Mouse (Mus musculus): ENCODE data around the gene Ccdc172. TPM values are rescaled to one million over a fixed set of nuclear protein-coding genes. Genes with fewer than 3 reads are reported as not detected.
A peak's percentile ranks its signal among the peaks of the same experiment; 100 is the strongest.

Gene Ccdc172
- not detected in 2 replicates for polyA plus RNA-seq (2015; fragmentation: Nextera tagmentation; extraction: Ambion mirVana)

DNA sequence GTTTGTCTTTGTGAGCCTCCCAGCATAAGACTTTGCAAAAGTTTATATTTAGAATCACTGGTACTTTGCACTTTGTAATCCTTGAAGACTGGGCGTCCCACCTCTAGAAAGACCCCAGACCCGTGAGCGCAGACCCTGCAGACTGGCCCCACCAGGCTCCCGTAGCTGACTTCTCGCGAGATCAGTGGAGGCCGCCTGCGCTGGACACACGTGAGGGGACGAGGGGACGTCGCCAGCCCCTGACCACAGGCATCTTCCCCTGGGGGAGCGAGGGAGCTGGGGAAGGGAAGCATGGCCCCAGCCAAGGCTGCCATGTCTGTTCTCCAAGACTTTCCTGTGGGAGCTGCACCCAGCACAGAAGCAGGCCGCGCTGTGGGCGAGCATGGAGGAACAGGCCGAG, at the start of gene Ccdc172:
Ccdc172 (plus strand) TSS at position 176 of the 400 bp plus-strand sequence.
- WGBS, result 89% methylated on average over 17 of the region's 17 CpGs
- no peak within 1 kb of the TSS for H3K9ac ChIP-seq

DNA sequence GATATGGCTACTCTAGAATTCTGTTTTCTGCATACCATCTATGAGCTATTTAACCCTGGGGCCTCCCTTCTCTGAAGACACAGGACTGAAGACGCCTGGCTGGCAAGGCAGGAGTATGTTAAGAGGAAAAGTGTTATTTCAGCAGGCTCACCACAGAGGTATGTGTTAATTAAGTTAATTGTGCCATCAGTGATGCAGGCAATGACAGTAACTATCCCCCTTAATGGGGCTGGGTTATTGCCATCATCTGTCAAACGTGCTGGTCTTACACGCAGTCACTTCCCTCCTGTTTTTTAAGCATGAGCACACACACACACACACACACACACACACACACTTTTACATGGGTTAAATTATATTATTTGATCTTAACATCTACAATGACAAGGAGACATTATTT, 48.0 kb upstream of the Ccdc172 start:
- no peak overlapping the region for H3K4me3 ChIP-seq
- WGBS, result 40% methylated on average over 3 of the region's 3 CpGs

More for the DNA sequence above, at the start of gene Ccdc172:
- Histone ChIP-seq H3K27ac (no peak within 1 kb of the TSS; the same call in 1 of the 2 replicates), H3K4me1 (no peaks in the 10 kb centered on the region), H3K4me3 (no peak within 1 kb of the TSS), H3K36me3 (ENCODE audit: poor library complexity, severe bottlenecking) (no peaks in the 10 kb centered on the region), H3K9me3 (replicated peaks) (no peaks in the 10 kb centered on the region), H3K4me2 (no peak within 1 kb of the TSS), H3K27me3 (no peaks in the 10 kb centered on the region)
- ATAC-seq, result no peak

DNA sequence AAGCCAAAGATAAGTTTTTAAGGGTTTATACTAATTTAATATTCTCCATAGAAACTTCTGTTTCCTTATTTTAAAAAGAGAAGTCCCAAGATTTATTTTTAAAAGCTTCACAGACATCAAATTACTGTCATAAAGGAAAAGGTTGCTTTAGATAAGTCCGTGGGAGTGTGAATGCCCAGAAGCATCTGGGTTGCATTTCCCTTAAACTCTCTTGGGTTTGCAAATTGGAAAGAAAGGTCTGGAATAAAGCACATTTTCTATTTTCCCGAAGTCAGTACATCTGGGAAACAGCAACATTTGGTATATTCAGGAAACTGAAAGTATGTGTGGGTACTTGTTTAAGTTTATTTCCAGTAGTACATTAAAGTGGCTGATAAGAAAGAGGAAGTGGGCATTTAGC, 43.5 kb upstream of the Ccdc172 start:
- H3K4me3 ChIP-seq, result no peak overlapping the region
- peaks cover 6% of the 10 kb centered on the region; the same call in 1 of the 2 replicates for H3K27me3 ChIP-seq
- ATAC-seq, result no peak
- H3K36me3 ChIP-seq (ENCODE audit: poor library complexity, severe bottlenecking), result no peaks in the 10 kb centered on the region
- peaks cover 9% of the 10 kb centered on the region for H3K4me1 ChIP-seq
- H3K9ac ChIP-seq, result no peak overlapping the region
- 70% methylated on average over 2 of the region's 2 CpGs for WGBS
- H3K4me2 ChIP-seq, result no peak overlapping the region
- H3K9me3 ChIP-seq (replicated peaks), result no peaks in the 10 kb centered on the region; the same call in 1 of the 2 replicates
- no peak overlapping the region for H3K27ac ChIP-seq

More for the DNA sequence above, 48.0 kb upstream of the Ccdc172 start:
- H3K27me3 ChIP-seq, result peaks cover 16% of the 10 kb centered on the region
- H3K4me2 ChIP-seq, result no peak overlapping the region
- H3K36me3 ChIP-seq (ENCODE audit: poor library complexity, severe bottlenecking), result no peaks in the 10 kb centered on the region
- no peak for ATAC-seq
- H3K9me3 ChIP-seq (replicated peaks), result no peaks in the 10 kb centered on the region; the same call in 1 of the 2 replicates
- no peak overlapping the region for H3K27ac ChIP-seq
- H3K9ac ChIP-seq, result no peak overlapping the region
- peaks cover 21% of the 10 kb centered on the region for H3K4me1 ChIP-seq

DNA sequence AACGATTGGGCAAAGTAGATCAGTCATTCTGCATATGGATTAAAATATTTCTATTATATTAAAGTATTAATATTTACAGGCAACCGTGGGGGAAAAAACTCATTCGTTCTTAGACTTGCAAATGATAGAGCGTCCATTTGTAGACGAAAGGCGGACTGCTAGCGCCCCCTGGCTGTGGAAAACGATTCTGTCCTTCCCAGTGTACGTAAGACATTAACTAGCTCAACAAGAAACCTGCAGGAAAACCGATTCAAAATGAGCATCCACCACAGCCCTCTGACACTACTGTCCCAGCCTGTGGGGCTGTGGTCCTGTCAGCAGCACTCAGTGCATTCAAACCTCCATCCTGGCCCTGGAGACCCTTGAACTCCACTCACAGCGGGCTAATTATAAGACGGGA, 42.4 kb upstream of the Ccdc172 start:
- Histone ChIP-seq H3K27ac (no peak overlapping the region), H3K9me3 (replicated peaks) (no peaks in the 10 kb centered on the region; the same call in 1 of the 2 replicates), H3K27me3 (peaks cover 6% of the 10 kb centered on the region; the same call in 1 of the 2 replicates), H3K4me1 (peaks cover 4% of the 10 kb centered on the region; the same call in 1 of the 2 replicates), H3K4me2 (no peak overlapping the region), H3K4me3 (no peak overlapping the region), H3K36me3 (ENCODE audit: poor library complexity, severe bottlenecking) (no peaks in the 10 kb centered on the region), H3K9ac (no peak overlapping the region)
- peak; percentile 72 for ATAC-seq
- WGBS, result 11% methylated on average over 12 of the region's 12 CpGs

DNA sequence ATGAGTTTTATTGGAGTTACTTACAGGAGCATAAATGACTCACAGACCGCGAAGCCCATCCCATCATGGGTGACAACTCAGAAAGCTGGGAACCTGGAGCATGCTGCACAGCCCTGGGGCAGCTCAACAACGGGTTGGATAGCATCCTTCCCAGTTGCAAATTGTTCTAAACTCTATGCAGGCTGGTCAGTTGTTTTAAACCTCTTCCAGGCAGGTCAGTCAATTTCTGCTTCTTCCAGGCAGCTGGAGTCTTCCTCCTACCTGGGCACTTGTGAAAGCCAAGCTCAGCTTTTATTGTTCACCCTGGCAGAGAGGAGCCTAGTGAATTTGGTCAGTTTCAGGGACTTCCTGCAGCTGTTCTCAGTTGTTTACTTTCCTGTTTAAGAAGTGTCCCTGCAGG, 37.5 kb upstream of the Ccdc172 start:
- Histone ChIP-seq H3K4me1 (no peaks in the 10 kb centered on the region), H3K36me3 (ENCODE audit: poor library complexity, severe bottlenecking) (no peaks in the 10 kb centered on the region), H3K4me3 (no peak overlapping the region), H3K4me2 (no peak overlapping the region), H3K27me3 (no peaks in the 10 kb centered on the region), H3K9ac (no peak overlapping the region), H3K27ac (no peak overlapping the region), H3K9me3 (replicated peaks) (no peaks in the 10 kb centered on the region)
- no peak for ATAC-seq
- WGBS, result 91% methylated on average over 3 of the region's 3 CpGs

DNA sequence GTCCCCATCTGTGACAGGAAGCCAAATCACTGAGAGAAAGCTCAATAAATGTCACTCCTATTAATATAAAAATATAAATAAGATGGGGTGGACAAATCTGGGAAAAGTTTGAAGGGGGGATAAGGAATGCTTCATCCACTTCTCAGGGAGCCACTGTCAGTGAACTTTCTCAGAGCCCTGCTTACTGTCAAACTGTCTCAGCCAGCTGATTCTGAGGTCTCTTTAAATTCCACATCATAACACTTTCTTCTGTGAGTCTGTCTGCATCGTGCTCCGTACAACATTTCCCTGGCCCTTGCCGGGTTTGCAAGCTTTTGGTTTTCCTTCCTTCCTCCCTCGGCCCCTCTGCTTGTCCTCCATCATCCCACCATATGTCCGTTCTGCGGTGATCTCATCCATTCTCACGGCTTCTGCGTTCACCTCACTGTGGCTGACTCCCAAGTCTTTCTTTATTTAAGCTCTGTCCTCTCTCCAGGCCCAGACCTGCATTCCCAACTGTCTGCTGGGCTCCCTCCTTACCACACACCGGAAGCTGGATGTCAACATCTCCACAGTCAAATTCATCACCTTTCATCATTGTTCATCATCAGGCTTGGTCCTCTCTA, 29.3 kb upstream of the Ccdc172 start:
- no peak overlapping the region for H3K4me2 ChIP-seq
- H3K4me3 ChIP-seq, result no peak overlapping the region
- H3K36me3 ChIP-seq (ENCODE audit: poor library complexity, severe bottlenecking), result no peaks in the 10 kb centered on the region
- H3K27me3 ChIP-seq, result no peaks in the 10 kb centered on the region
- ATAC-seq, result no peak
- WGBS, result 79% methylated on average over 9 of the region's 9 CpGs
- no peaks in the 10 kb centered on the region for H3K4me1 ChIP-seq
- H3K9ac ChIP-seq, result no peak overlapping the region
- no peak overlapping the region for H3K27ac ChIP-seq
- H3K9me3 ChIP-seq (replicated peaks), result no peaks in the 10 kb centered on the region; the same call in 1 of the 2 replicates

DNA sequence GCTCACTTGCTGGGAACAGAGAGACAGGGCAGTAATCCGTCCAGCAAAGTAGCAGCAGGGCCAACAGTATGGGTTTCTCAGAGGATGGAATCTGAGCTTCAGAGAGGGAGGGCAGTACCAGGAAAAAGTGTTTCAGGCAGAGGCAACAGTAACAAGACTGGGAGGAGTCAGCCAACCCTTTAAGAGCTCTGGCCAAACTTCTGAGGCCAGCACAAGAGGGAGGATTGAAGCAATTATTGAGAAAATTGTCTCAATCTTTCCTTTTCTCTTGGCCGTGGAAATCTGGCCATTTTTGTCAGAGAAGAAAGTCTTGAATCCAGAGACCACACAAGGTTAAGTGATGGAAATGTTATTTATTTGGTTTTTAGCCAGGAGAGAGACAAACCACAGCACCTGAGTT, 25.1 kb upstream of the Ccdc172 start:
- H3K4me2 ChIP-seq, result no peak overlapping the region
- no peaks in the 10 kb centered on the region for H3K36me3 ChIP-seq (ENCODE audit: poor library complexity, severe bottlenecking)
- WGBS, result 43% methylated on average over 2 of the region's 2 CpGs
- H3K9ac ChIP-seq, result no peak overlapping the region
- no peak overlapping the region for H3K27ac ChIP-seq
- no peaks in the 10 kb centered on the region for H3K4me1 ChIP-seq
- ATAC-seq, result no peak
- no peak overlapping the region for H3K4me3 ChIP-seq
- H3K9me3 ChIP-seq (replicated peaks), result no peaks in the 10 kb centered on the region
- no peaks in the 10 kb centered on the region for H3K27me3 ChIP-seq

DNA sequence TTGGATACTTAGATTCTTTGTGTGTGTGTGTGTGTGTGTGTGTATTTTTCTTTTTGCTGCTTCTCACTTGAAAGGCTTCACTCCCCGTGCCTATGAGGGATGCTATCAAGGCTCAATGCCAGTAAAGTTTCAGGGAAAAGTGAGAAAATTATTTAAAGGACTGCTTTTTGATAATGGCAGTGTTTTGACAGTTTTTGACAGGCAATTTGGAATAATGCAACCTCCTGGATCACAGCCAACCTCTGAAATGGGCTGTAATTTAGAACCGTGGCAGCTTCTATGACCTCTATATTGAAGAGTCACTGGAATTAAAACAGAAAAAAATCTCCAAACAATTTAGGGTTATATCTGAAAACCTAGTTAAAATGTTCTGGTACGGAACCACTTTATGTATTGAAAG, 14.7 kb upstream of the Ccdc172 start:
- no peak overlapping the region for H3K4me3 ChIP-seq
- H3K4me1 ChIP-seq, result peaks cover 31% of the 10 kb centered on the region
- H3K9ac ChIP-seq, result no peak overlapping the region
- H3K27me3 ChIP-seq, result no peaks in the 10 kb centered on the region
- H3K36me3 ChIP-seq (ENCODE audit: poor library complexity, severe bottlenecking), result no peaks in the 10 kb centered on the region
- H3K4me2 ChIP-seq, result no peak overlapping the region
- no peak overlapping the region for H3K27ac ChIP-seq
- no peak for ATAC-seq
- no peaks in the 10 kb centered on the region for H3K9me3 ChIP-seq (replicated peaks)
- WGBS, result 25% methylated on average over 3 of the region's 3 CpGs

DNA sequence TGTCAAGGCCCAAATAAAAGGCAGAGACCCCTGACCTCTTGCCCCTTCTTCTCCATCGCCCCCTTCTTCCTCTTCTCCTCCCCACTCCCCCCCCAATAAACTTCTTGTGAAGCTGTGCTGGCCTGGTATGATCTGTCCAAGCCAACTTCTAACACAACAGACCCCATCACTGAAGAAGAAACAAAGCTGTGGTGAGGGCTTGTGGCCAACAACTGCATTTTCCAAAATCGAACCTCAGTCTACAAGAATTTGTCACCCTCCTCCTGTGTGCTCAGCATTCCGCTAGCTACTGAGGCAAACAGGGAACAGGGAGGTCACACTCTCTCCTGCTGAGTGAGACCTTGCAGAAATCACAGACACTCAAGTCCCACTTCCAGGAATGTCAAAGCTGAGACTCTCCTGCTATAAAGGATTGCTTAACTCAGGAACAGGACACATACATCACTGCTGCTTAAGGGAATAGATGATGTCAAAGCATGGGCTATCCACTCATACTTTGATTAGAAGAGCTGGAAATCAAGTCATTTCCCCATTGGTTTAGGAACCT, 12.3 kb upstream of the Ccdc172 start:
- ATAC-seq, result no peak
- no peak overlapping the region for H3K4me2 ChIP-seq
- H3K4me3 ChIP-seq, result no peak overlapping the region
- H3K27me3 ChIP-seq, result no peaks in the 10 kb centered on the region
- H3K9ac ChIP-seq, result no peak overlapping the region
- no peaks in the 10 kb centered on the region for H3K36me3 ChIP-seq (ENCODE audit: poor library complexity, severe bottlenecking)
- 81% methylated on average over 3 of the region's 3 CpGs for WGBS
- H3K27ac ChIP-seq, result no peak overlapping the region
- H3K4me1 ChIP-seq, result peaks cover 37% of the 10 kb centered on the region
- H3K9me3 ChIP-seq (replicated peaks), result no peaks in the 10 kb centered on the region

DNA sequence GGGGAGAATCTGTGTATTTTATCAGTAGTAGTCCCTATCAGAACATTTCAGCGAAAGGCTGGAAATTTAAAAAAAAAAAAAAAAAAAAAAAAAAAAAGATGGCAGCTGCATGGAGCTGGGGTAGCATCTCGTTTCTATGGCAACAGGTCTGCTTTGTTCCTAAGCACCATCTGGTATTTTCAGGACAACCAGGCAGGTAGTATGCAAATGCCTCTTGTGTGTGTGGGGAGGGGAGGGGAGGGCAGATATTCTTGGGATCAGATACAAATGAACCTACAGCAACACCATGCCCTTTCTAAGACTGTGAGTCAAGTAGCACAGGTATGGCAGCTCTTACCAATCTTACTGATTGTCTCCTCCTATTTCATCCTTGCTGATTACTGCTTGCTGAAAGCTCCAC, 11.7 kb upstream of the Ccdc172 start:
- Histone ChIP-seq H3K4me3 (no peak overlapping the region), H3K4me2 (no peak overlapping the region), H3K36me3 (ENCODE audit: poor library complexity, severe bottlenecking) (no peaks in the 10 kb centered on the region), H3K27me3 (no peaks in the 10 kb centered on the region), H3K27ac (no peak overlapping the region), H3K4me1 (peaks cover 37% of the 10 kb centered on the region), H3K9me3 (replicated peaks) (no peaks in the 10 kb centered on the region), H3K9ac (no peak overlapping the region)
- ATAC-seq, result peak; percentile 62; the same call in 1 of the 2 replicates
- WGBS, result 84% methylated on average over 2 of the region's 2 CpGs

DNA sequence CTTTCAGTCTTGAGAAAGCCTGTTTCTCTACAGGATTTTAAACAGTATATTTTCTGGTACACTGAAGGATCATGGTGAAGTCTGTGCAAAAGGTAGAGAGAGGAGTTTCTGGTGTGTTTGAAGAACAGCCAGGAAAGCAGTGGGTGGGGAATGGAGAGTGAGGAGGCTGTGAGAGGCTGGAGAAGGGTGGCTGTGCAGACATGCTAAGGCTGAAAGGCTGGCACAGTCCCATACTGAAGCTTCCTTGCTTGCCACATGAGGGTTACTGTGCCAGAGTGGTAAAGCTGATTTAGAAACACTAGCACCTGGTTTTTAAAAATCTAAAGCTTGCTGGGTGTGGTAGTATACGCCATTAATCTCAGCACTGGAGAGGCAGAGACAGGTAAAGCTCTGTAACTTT, 9.9 kb downstream of the Ccdc172 start:
- Histone ChIP-seq H3K27me3 (peaks cover 13% of the 10 kb centered on the region), H3K4me1 (peaks cover 13% of the 10 kb centered on the region; the same call in 1 of the 2 replicates), H3K9ac (no peak overlapping the region), H3K9me3 (replicated peaks) (no peaks in the 10 kb centered on the region), H3K4me2 (no peak overlapping the region), H3K36me3 (ENCODE audit: poor library complexity, severe bottlenecking) (no peaks in the 10 kb centered on the region), H3K4me3 (no peak overlapping the region), H3K27ac (no peak overlapping the region)
- 97% methylated on average over 1 of the region's 1 CpGs for WGBS
- no peak for ATAC-seq

DNA sequence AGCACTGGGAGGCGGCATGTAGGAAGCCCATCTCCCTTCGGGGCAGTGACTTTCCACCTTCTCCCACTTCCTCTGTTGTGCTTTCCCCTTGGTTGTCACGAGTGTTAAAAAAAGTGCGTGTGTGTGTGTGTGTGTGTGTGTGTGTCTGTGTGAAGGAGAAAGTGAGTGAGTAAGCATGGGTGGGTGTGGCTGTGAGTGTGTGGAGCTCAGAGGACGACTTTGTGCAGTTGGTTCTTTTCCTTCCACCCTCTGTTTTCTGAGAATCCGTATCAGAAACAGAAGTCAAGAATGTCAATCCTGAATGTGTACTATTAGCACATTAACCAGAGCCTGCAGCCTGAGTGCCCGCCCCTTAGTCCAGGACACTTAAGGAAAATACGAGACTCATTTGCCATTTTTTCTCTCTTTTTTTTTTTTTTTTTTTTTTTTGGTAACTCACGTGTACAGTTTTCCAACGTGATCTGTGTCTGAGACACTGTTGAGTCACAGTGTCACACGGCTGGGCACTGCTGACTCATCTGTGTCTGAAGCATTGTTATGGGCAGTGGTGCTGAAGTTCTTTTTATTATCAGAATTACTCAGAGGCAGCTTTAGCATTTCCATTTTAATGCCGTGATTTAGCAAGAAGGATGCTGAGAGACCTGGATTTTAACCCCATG, 12.1 kb downstream of the Ccdc172 start:
- peaks cover 13% of the 10 kb centered on the region for H3K27me3 ChIP-seq
- H3K36me3 ChIP-seq (ENCODE audit: poor library complexity, severe bottlenecking), result no peaks in the 10 kb centered on the region
- H3K27ac ChIP-seq, result no peak overlapping the region
- H3K4me2 ChIP-seq, result peak overlapping the region; percentile 30
- WGBS, result 27% methylated on average over 12 of the region's 12 CpGs
- no peak for ATAC-seq
- no peaks in the 10 kb centered on the region for H3K9me3 ChIP-seq (replicated peaks)
- no peak overlapping the region for H3K9ac ChIP-seq
- H3K4me3 ChIP-seq, result no peak overlapping the region
- H3K4me1 ChIP-seq, result peaks cover 13% of the 10 kb centered on the region; the same call in 1 of the 2 replicates

All from forebrain, embryonic 13.5 days (tissue).